Mouse (Mus musculus) right cerebral cortex, postnatal 4 days (tissue): ENCODE measurements around the gene Trak1.

Source experiments
- DNase-seq: peaks from one replicate; pipeline ENCODE4 v3.0.0-alpha.2; 2022

Trak1 gene

GRCm38 (mm10) chr9:121350601-121351000 is 53.3 kb downstream of the Trak1 start:
- no peak for DNase-seq

DNA sequence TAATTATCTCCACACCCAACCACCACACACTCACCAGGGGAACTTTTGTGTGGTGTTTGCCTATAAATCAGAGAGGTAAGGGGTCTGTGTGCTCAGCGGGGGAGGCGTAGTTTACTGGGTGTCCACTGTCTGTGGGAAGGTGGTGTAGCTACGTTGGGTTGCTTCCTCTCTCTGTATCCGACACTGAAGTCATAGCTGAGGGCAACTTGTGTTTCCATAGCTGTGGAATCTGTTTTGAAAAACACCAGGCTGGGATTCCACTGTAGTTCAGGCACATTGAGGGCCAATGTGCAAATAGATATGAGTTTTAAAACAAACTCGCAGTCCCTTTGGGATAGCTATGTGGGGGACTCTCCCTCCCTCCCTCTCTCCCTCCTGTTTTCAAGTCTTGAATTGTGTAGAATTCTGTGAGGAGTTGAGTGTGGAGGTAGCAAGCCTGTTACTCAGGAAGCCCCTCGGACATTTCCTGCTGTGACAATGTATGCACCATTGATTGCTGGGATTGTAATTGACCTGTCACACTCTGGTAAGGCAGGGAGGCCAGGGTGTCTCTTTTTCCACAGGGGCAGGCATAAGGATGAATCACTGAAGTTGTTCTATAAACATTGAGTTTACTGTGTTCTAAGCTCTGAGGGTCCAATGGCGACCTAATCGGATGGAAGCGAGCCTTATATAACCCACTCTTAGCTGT is 54.2 kb downstream of the Trak1 start:
- DNase-seq: no peak

GRCm38 (mm10) chr9:121352131-121352606 is 54.9 kb downstream of the Trak1 start:
- DNase-seq: peak; percentile 50

DNA sequence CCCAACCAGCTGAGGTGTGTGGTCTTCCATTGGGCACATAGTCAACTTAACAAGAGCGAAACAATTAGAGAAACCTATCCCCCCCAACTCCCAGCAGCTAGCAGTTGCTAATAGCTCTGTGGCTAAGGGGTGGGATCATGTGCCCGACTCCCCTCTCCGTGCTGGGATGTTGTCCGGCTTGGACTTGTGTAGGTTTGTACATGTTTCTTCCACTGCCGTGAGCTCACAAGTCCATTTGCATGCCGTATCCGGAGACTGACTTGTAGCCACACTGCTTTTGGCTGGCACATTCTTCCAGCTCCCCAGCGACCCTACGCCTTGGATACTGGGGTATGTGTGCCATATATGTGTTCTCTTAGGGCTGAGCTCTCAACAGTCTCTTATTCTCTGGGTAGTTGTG is 55.4 kb downstream of the Trak1 start:
- DNase-seq: no peak

DNA sequence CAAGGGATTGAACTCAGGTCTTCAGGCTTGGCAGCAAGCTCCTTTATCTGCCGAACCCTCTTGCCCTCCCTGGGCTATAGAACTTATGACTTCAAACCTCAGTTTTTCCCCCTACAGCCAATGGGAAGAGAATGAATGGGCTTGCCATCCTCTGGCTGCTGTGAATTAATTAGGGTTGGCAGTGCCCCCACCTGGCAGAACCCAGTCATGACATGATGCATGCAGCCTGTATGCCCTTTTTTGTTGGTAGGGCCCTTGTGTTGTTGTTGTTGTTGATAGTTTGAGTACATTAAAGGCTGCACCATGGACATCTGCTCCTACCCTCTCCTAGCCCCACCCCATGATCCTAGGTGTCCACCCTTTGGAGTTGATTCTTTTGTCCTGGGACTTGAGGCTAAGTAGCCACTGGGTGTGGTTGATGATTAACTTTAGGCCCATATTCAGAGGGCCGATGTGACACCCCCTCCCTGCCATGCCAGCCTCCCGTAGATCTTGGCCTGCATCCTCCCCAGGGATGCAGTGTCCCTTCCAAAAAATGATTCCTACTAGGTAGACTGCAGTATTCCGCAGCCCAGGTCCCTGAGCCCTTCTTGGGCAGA is 57.6 kb downstream of the Trak1 start:
- no peak for DNase-seq

DNA sequence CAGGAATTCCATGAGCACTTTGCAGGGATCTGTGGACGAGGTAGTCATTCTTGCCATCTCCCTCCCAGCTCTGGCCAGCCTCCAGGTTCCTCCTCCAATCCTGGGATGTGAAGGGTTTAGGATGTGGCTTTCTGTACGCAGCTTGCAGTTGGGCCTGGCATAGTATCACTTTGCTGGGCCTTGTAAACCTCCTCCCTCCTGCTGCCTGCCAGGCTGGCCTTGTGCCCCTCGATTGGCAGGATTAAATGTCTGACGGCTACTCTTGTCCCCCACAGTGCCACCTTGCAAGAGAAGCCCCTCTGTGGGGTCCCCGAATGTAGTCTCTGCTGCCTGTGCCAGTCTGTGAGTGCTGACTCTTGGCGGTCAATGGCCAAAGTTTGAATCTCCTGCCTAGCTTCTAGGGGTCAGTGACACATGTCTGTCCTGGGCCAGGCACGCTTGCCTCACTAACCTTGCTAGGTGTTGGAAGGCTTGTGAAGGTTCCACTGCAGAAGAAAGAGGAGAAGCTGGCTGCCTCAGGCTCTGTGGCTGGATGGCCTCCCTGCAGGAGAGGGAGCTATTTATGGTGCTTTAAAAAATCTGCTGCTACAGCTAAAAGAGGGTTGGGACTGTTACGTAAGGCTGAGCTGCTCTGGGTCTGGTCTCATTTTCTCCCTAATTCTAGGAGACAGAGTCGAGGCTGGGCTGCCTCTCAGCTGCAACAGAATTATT is 58.3 kb downstream of the Trak1 start:
- DNase-seq: peak; percentile 64

DNA sequence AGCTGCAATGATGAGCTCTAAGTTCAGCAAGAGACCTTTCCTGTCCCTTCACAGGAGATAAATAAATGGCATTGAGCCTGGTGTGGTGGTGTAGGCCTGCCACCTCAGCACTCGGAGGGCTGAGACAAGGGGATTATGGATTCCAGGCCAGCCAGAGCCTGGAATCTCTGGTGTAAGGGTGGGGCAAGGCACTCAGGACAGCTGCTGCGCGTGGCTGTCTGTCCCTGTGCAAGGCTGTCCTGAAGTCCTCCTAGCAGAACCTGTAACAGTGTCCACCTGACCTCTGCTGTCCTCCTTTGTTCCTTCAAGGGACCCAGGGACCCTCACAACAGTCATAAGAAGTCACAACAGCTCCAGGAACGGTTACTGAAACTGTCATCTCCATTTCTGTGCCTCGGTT is 59.8 kb downstream of the Trak1 start:
- no peak for DNase-seq

- no peak for DNase-seq
Observed at GRCm38 (mm10) chr9:121357582-121358275, 60.4 kb downstream of the Trak1 start.

DNA sequence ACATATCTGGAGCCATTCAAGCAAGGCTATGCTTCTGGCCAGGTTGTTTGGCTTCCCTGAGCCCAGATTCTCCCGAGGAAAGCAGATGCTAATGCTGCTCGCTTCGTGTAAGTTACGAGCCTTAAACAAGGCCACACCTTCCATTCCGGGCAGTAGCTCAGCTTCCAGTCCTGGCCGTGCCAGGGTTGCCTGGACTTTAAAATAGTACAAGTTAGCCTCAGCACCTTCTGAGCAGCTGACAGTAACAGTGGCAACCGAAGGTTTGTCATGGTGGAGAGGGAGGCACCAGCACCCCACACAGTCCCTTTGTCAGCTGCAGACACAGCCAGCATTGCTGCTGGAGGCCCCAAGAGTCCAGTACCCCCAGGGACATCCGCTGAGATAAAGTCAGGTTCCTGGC is 61.1 kb downstream of the Trak1 start:
- no peak for DNase-seq

GRCm38 (mm10) chr9:121359266-121359972 is 62.1 kb downstream of the Trak1 start:
- no peak for DNase-seq

DNA sequence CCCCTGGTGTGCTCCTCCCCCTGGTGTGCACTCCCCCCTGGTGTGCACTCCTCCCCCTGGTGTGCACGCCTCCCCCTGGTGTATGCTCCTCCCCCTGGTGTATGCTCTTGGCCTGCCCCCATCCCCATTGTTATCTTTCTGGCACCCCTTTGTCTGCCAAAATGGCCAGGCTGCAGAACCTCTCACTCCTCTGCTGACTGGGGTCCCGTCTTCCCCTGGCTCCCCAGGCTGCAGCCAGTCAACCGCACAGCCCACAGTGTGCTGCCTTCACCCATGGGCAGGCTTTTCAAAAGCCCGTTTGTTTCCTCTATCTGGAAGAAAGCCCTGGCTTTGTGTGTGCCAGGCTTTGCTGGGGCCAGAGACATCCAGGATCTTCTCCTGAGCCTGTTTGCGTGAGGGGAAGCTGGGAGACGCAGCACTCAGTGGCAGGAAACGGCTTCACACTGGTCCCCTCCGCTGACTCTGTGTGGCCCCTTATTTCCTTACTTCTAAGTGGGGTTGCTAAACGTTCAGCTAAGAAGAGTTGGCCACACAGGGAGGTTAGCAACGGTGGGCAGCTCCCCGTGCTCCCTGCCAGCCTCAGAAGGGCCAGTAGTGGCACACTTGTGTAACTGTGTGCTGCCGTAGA is 63.1 kb downstream of the Trak1 start:
- DNase-seq: peak; percentile 53

- DNase-seq: no peak
Observed at GRCm38 (mm10) chr9:121361010-121361409, 63.7 kb downstream of the Trak1 start.

DNA sequence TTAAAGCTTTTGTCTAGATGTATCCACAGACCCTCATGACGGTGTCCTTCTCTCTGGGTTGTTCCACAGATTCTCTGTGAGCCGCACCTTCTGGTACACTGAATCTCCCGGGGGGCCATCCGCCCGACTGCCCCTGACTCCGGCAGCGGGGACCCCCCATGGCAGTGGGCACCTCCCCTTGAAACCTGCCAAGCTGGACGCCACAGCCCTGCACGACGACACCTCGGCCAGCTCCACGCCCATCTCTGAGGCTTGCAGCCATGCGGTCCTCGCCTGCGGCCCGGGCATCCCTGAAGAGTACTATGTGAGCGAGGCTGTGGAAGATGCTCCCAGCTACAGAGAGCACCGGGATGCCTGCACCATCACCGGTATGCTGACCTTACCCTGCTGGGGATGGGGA is 66.6 kb downstream of the Trak1 start:
- DNase-seq: no peak

GRCm38 (mm10) chr9:121366135-121366863 is 69.0 kb downstream of the Trak1 start:
- peak; percentile 80 for DNase-seq

- peak; percentile 65 for DNase-seq
Observed at GRCm38 (mm10) chr9:121366864-121367245, 69.6 kb downstream of the Trak1 start.

DNA sequence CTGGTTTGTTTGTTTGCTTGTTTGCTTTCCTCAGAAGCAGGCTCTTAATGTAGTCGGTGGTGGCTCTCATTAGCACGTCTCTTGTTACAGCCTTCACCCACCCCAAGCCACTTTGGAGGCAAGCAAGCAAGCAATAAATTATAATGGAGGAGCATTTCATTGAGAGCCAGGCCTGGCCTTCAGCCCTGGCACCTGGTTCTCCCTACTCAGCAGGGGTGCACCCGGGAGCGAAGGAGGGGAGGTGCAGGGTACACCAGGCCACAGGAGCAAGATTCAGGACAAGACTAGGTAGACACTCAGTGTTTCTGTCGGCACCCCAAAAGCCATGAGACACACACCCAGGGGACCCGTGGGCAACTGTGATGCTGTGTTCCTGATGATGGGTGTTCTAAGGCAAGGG is 72.3 kb downstream of the Trak1 start:
- no peak for DNase-seq

- peak; percentile 66 for DNase-seq
Observed at GRCm38 (mm10) chr9:121371346-121371891, 74.1 kb downstream of the Trak1 start.

GRCm38 (mm10) chr9:121371946-121372646 is 74.8 kb downstream of the Trak1 start:
- DNase-seq: no peak

GRCm38 (mm10) chr9:121373107-121373506 is 75.8 kb downstream of the Trak1 start:
- no peak for DNase-seq

DNA sequence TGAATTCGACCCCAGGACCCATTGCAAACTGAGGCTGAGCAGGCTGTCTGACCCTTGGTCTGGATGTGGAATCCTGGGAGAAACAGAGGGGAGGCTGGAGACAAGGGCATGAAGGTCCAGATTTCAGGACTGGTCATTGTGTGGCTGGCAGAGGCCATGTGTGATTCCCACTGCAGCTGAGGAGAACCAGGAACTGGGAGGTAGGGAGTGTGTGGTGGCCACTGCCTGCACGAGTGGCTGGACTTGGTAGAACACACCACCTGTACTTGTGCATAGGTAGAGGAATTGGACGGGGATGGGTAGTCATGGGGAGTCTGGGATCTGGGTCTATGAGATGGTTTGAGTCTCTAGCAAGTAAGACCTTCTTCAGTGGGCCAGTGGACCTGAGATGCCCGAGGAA is 76.2 kb downstream of the Trak1 start:
- no peak for DNase-seq
